Mouse (Mus musculus) T-helper 2 cell (primary cell): Measurements from ENCODE around the gene Men1.
"Not testable (repeated sequence)": the region's sequence is repeated elsewhere in the genome, so short reads cannot be mapped to it uniquely, and the experiment has no call there.

Source experiments
- in situ Hi-C: fragments of 300-600 bp; cut with MboI, MseI; formaldehyde crosslinking; loops from one replicate; pipeline ENCODE4 v1.15.1; 2025; ENCODE audit warnings: high pct_unique_total_duplicates

The Men1 gene

GRCm38 (mm10) chr19:6304787-6305516, 29.8 kb upstream of the Men1 start:
- in situ Hi-C loops: loop anchor here (5.0 to 10.0 kb wide), 2 partner anchors 33 to 380 kb away; no protein-coding TSS in a partner anchor

- in situ Hi-C loops: loop anchor here (5.0 to 10.0 kb wide), 2 partner anchors 33 to 379 kb away; no protein-coding TSS in a partner anchor
Measured at GRCm38 (mm10) chr19:6305517-6306115, 29.2 kb upstream of the Men1 start.

- in situ Hi-C loops: loop anchor here (5.0 to 10.0 kb wide), 2 partner anchors 34 to 379 kb away; no protein-coding TSS in a partner anchor
Measured at GRCm38 (mm10) chr19:6306137-6306551, 28.6 kb upstream of the Men1 start, which contains the start of gene Cdc42bpg. Cdc42bpg (plus strand) TSS chr19:6306456.

GRCm38 (mm10) chr19:6306586-6306985, 28.2 kb upstream of the Men1 start:
- in situ Hi-C loops: loop anchor here (5.0 to 10.0 kb wide), 2 partner anchors 34 to 378 kb away; no protein-coding TSS in a partner anchor

- in situ Hi-C loops: loop anchor here (5.0 to 10.0 kb wide), 2 partner anchors 36 to 377 kb away; no protein-coding TSS in a partner anchor
Measured at GRCm38 (mm10) chr19:6307733-6308531, 26.8 kb upstream of the Men1 start.

- in situ Hi-C loops: no loop called here
Measured at GRCm38 (mm10) chr19:6310181-6310580, 24.6 kb upstream of the Men1 start.

GRCm38 (mm10) chr19:6311783-6312182, 23.0 kb upstream of the Men1 start:
- in situ Hi-C loops: not testable (repeated sequence)

- in situ Hi-C loops: no loop called here
Measured at GRCm38 (mm10) chr19:6313796-6314195, 21.0 kb upstream of the Men1 start.

- in situ Hi-C loops: no loop called here
Measured at GRCm38 (mm10) chr19:6314513-6314912, 20.3 kb upstream of the Men1 start.

GRCm38 (mm10) chr19:6315573-6315972, 19.2 kb upstream of the Men1 start:
- in situ Hi-C loops: no loop called here

GRCm38 (mm10) chr19:6318145-6318544, 16.6 kb upstream of the Men1 start:
- in situ Hi-C loops: no loop called here

GRCm38 (mm10) chr19:6321358-6321757, 13.4 kb upstream of the Men1 start:
- in situ Hi-C loops: no loop called here

- in situ Hi-C loops: no loop called here
Measured at GRCm38 (mm10) chr19:6321786-6322621, 12.8 kb upstream of the Men1 start.

GRCm38 (mm10) chr19:6324751-6325150, 10.0 kb upstream of the Men1 start:
- in situ Hi-C loops: no loop called here

- in situ Hi-C loops: no loop called here
Measured at GRCm38 (mm10) chr19:6331178-6331577, 3.6 kb upstream of the Men1 start.

GRCm38 (mm10) chr19:6331719-6332516, 2.9 kb upstream of the Men1 start:
- in situ Hi-C loops: no loop called here

GRCm38 (mm10) chr19:6333761-6334595, 801 bp upstream of the Men1 start:
- in situ Hi-C loops: no loop called here

GRCm38 (mm10) chr19:6335458-6335827, 664 bp downstream of the Men1 start:
- in situ Hi-C loops: loop anchor here (5.0 kb wide), 1 partner anchor 63 kb away; no protein-coding TSS in a partner anchor

GRCm38 (mm10) chr19:6336920-6337319, 2.1 kb downstream of the Men1 start:
- in situ Hi-C loops: loop anchor here (5.0 kb wide), 1 partner anchor 65 kb away; no protein-coding TSS in a partner anchor
